Mouse (Mus musculus): ENCODE data around the gene Tmem102.

- TF ChIP-seq CTCF (IDR thresholded peaks at IDR 0.05; ENCODE audit: low read depth, low read length) = no peak
- no peak for TF ChIP-seq TAL1 (conservative IDR thresholded peaks at IDR 0.05; ENCODE audit: low read depth, low read length)
Observed at GRCm38 (mm10) chr11:69763551-69763950, 41.9 kb downstream of the Tmem102 start.
